Mouse (Mus musculus) lung, postnatal 0 days (tissue): Measurements from ENCODE around the gene Urb1. TPM values are rescaled to one million over a fixed set of nuclear protein-coding genes. Genes with fewer than 3 reads are reported as not detected.
A peak's percentile ranks its signal among the peaks of the same experiment; 100 is the strongest.

ENCODE experiments used
- ATAC-seq: fragments of 200-750 bp; cut with Nextera tagmentation; 2 replicates; pipeline ENCODE4 v1.8.0; 2017; ENCODE audit warnings: moderate library complexity
- DNase-seq: peaks from one replicate; pipeline ENCODE4 v3.0.0-alpha.2; 2016; ENCODE audit warnings: low spot score
- H3K27ac ChIP-seq: fragments of 300-500 bp; sonication (generic); 2 replicates; pipeline ENCODE4 v1.5.1; 2014; ENCODE audit warnings: antibody characterized with exemption, mild to moderate bottlenecking, low read length, mixed read lengths
- H3K27me3 ChIP-seq: fragments of 300-500 bp; sonication (generic); replicated peaks from 2 replicates; pipeline ENCODE4 v1.6.1; 2014; ENCODE audit warnings: low read length, mixed read lengths; ENCODE audit not compliant: insufficient read depth
- H3K36me3 ChIP-seq: fragments of 300-500 bp; sonication (generic); 2 replicates; pipeline ENCODE4 v1.6.1; 2014; ENCODE audit warnings: low read length, mixed read lengths; ENCODE audit not compliant: insufficient read depth
- H3K4me1 ChIP-seq: fragments of 300-500 bp; sonication (generic); 2 replicates; pipeline ENCODE4 v1.6.1; 2014; ENCODE audit warnings: antibody characterized with exemption, low read depth, low read length, mixed read lengths; ENCODE audit not compliant: insufficient read depth
- H3K4me2 ChIP-seq: fragments of 300-500 bp; sonication (generic); replicated peaks from 2 replicates; pipeline ENCODE4 v1.6.1; 2014; ENCODE audit warnings: low read depth, mild to moderate bottlenecking, low read length, moderate library complexity, mixed read lengths
- H3K4me3 ChIP-seq: fragments of 300-500 bp; sonication (generic); 2 replicates; pipeline ENCODE4 v1.5.1; 2014; ENCODE audit warnings: low read depth, low read length
- H3K9ac ChIP-seq: fragments of 300-500 bp; sonication (generic); replicated peaks from 2 replicates; pipeline ENCODE4 v1.6.1; 2014; ENCODE audit warnings: low read depth, mild to moderate bottlenecking
- H3K9me3 ChIP-seq: fragments of 300-500 bp; sonication (generic); 2 replicates; pipeline ENCODE4 v1.6.1; 2016; ENCODE audit warnings: low read length, mixed read lengths
- CTCF ChIP-seq: IDR thresholded peaks from 2 replicates; pipeline ENCODE4 v1.5.1; 2016; ENCODE audit warnings: antibody characterized with exemption, mild to moderate bottlenecking
- EP300 ChIP-seq: IDR thresholded peaks from 2 replicates; pipeline ENCODE4 v1.6.1; 2016; ENCODE audit warnings: antibody characterized with exemption, mild to moderate bottlenecking, control low read depth
- WGBS: fragments of 180-500 bp; shearing (Covaris S2); extraction: QIAGEN DNeasy Blood & Tissue Kit; methylation state at CpG from one replicate; pipeline ENCODE4 v1.1.7; 2014; 5-methylcytosine and 5-hydroxymethylcytosine counted together
- polyA plus RNA-seq: library from polyadenylated mRNA; unstranded; fragments of >200 nt; fragmentation: Nextera tagmentation; extraction: Ambion mirVana; gene quantifications from 2 replicates; pipeline ENCODE4 v1.2.1, GENCODE M21; 2015

Urb1 gene
- polyA plus RNA-seq, 1 experiment from 2014 or later, result 2.7 TPM

DNA sequence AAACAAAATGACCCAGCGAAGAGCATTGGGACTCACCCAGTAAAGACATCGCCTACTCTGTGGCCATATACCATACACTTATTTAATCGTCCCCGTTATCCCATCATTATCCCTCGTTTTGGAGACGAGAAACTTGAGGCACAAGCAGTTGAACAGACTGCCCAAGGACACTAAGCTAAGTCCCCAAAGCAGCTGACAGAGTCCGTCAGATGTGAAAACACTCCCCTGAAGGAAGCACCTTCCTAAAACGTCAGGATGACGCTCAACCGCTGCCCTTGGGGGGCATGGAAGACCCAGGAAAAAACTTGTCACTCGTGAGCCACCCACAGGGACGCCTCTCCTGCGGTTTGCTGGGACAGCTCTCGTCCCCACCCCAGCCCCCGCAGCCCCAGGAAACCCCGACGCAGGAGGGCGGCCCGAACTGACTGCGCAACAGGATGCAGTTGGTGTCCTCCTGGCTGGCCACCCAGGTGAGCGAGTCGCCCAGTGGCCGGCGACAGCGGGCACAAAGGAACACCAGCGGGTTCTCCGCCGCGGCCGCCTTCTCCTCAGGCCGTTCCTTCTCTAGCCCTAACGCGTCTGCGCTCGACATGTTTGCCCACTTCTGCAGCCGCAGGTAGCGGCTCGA, 83.5 kb downstream of the Urb1 start:
- ATAC-seq (peak; percentile 40), DNase-seq (no peak)
- Histone ChIP-seq H3K4me3 (peak overlapping the region; percentile 74), H3K4me2 (peak overlapping the region; percentile 96), H3K27ac (no peak overlapping the region), H3K4me1 (peaks cover 4% of the 10 kb centered on the region; the same call in 1 of the 2 replicates), H3K36me3 (no peaks in the 10 kb centered on the region), H3K9me3 (no peaks in the 10 kb centered on the region), H3K9ac (peak overlapping the region; percentile 72), H3K27me3 (no peaks in the 10 kb centered on the region)
- TF ChIP-seq EP300, result no peak
- TF ChIP-seq CTCF, result no peak
- 6% methylated on average over 38 of the region's 38 CpGs for WGBS

GRCm38 (mm10) chr16:90724051-90724450, 86.2 kb downstream of the Urb1 start:
- DNase-seq (no peak), ATAC-seq (no peak)
- H3K4me2 ChIP-seq, result no peak overlapping the region
- peaks cover 4% of the 10 kb centered on the region; the same call in 1 of the 2 replicates for H3K4me1 ChIP-seq
- peaks cover 9% of the 10 kb centered on the region; the same call in 1 of the 2 replicates for H3K36me3 ChIP-seq
- H3K27me3 ChIP-seq, result no peaks in the 10 kb centered on the region
- H3K9me3 ChIP-seq, result no peaks in the 10 kb centered on the region
- H3K27ac ChIP-seq, result no peak overlapping the region
- H3K9ac ChIP-seq, result no peak overlapping the region
- TF ChIP-seq EP300, result no peak
- no peak for TF ChIP-seq CTCF
- 92% methylated on average over 4 of the region's 4 CpGs for WGBS
- H3K4me3 ChIP-seq, result no peak overlapping the region

- H3K27ac ChIP-seq, result 0 out of 2 replicates have a peak overlapping the region, but pooled peaks have one; percentile 38
- H3K4me2 ChIP-seq, result peak overlapping the region; percentile 22
- H3K36me3 ChIP-seq, result no peaks in the 10 kb centered on the region
- H3K9ac ChIP-seq, result no peak overlapping the region
- DNase-seq (no peak), ATAC-seq (no peak)
- no peak overlapping the region for H3K4me3 ChIP-seq
- no peaks in the 10 kb centered on the region for H3K27me3 ChIP-seq
- TF ChIP-seq EP300, result no peak
- TF ChIP-seq CTCF, result no peak
- WGBS, result 35% methylated on average over 12 of the region's 12 CpGs
- no peaks in the 10 kb centered on the region for H3K9me3 ChIP-seq
- no peaks in the 10 kb centered on the region for H3K4me1 ChIP-seq
Measured at GRCm38 (mm10) chr16:90710313-90710712, 99.9 kb downstream of the Urb1 start.

DNA sequence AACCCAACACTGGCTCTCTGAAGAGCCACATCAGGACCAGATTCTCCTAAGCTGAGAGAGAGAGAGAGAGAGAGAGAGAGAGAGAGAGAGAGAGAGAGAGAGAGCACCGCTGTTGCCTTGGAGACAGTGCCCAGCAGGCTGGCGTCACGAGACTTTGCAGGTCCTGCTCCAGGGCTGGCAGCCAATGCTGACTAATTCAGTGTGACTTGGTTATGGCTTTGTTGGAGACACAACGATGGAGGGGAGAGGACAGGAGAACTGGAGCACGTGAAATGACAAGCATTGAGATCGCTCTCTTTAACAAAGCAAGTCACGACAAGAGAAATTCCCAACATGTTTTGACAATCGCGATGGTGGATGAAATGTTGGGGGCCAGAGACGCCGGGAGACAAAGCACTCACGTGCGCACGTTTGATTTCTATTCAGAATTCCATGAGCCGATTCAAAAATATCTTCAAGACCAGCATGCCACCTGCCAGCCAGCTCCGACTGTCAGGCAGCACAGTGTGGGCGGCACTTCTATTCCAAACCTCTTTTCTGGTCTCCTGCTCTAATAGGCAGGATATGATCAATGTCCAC, 100.4 kb downstream of the Urb1 start:
- Histone ChIP-seq H3K27ac (peak overlapping the region; percentile 38; the same call in 1 of the 2 replicates), H3K4me1 (no peaks in the 10 kb centered on the region), H3K27me3 (no peaks in the 10 kb centered on the region), H3K9ac (no peak overlapping the region), H3K4me3 (no peak overlapping the region), H3K36me3 (no peaks in the 10 kb centered on the region), H3K9me3 (no peaks in the 10 kb centered on the region), H3K4me2 (peak overlapping the region; percentile 22)
- peak; percentile 68 for DNase-seq
- TF ChIP-seq CTCF (no peak), EP300 (no peak)
- WGBS, result 34% methylated on average over 17 of the region's 17 CpGs
- ATAC-seq, result peak; percentile 42; the same call in 1 of the 2 replicates

DNA sequence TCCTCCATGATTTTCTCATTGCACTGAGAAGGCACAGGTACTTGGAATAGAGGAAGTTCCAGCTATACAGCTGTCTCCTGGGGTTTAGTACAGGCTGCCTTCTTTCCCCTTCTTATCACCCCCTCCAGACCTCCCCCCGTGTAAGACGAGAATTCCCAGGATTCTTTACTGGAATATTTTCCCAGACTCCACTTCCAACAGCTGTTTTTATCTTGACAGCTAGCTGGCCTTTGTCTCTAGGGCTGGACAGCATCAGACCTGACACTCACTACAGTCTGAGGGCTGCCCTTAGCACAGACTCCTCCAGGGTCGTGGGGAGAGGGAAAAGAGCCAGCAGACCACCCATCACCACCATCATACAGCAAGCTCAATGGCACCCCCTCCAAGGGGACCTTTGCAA, 103.9 kb downstream of the Urb1 start:
- TF ChIP-seq CTCF (no peak), EP300 (peak; percentile 68)
- Histone ChIP-seq H3K4me3 (no peak overlapping the region), H3K27me3 (no peaks in the 10 kb centered on the region), H3K36me3 (no peaks in the 10 kb centered on the region), H3K9me3 (no peaks in the 10 kb centered on the region), H3K9ac (no peak overlapping the region), H3K4me2 (no peak overlapping the region), H3K27ac (peak overlapping the region; percentile 66), H3K4me1 (no peaks in the 10 kb centered on the region)
- WGBS, result 6% methylated on average over 3 of the region's 3 CpGs
- DNase-seq (peak; percentile 71), ATAC-seq (peak; percentile 41)

DNA sequence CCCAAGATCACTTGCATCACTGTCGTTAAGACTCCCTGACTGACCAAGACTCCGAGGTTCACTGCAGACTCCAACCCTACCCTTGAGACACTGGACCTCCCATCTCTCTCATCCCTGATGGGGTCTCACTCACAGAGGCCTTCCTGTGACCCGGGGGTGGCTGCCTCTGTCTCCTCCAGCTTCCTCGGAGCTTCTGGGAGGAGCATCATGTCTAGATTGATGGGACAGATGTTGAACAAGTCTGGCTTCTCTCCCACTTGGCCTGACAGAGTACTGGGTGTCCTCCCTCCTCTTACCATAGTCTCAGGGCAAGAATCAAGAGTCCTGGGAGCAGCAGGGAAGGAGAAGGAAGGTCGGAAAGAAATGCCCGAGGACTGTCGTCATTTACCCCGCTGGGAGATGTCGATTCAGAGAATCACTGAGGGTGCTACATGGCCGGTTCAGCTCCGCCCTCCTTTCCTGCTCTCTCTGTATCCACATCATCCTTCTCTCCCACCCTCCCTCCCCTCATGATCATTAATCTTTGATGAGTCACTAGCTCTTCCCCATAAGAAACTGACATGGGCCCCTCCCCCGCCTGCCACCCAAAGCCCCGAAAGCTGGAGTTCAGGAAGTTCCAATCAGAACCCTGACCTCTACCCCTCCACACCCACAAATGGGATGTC, 105.9 kb downstream of the Urb1 start:
- Histone ChIP-seq H3K27ac (peak overlapping the region; percentile 68), H3K27me3 (no peaks in the 10 kb centered on the region), H3K4me1 (no peaks in the 10 kb centered on the region), H3K4me3 (no peak overlapping the region), H3K4me2 (no peak overlapping the region), H3K9me3 (no peaks in the 10 kb centered on the region), H3K9ac (no peak overlapping the region), H3K36me3 (no peaks in the 10 kb centered on the region)
- peak; percentile 70 for DNase-seq
- 39% methylated on average over 13 of the region's 13 CpGs for whole genome bisulfite sequencing
- no peak for TF ChIP-seq CTCF
- TF ChIP-seq EP300, result no peak; the same call in 1 of the 2 replicates
- peak; percentile 75 for ATAC-seq
